Mouse (Mus musculus) neural tube, embryonic 12.5 days (tissue): ENCODE measurements around the gene Drd4. TPM values are rescaled to one million over a fixed set of nuclear protein-coding genes. Genes with fewer than 3 reads are reported as not detected.

ENCODE experiments used
- ATAC-seq: fragments of 200-750 bp; cut with Nextera tagmentation; 2 replicates; pipeline ENCODE4 v1.8.0; 2017; ENCODE audit warnings: low read depth, mild to moderate bottlenecking, moderate TSS enrichment, moderate library complexity; ENCODE audit not compliant: low FRiP score
- H3K27ac ChIP-seq: fragments of 300-500 bp; sonication (generic); 2 replicates; pipeline ENCODE4 v1.5.1; 2016
- H3K27me3 ChIP-seq: fragments of 300-500 bp; sonication (generic); replicated peaks from 2 replicates; pipeline ENCODE4 v1.6.1; 2016; ENCODE audit warnings: mild to moderate bottlenecking
- H3K36me3 ChIP-seq: fragments of 300-500 bp; sonication (generic); 2 replicates; pipeline ENCODE4 v1.6.1; 2016; ENCODE audit warnings: mild to moderate bottlenecking
- H3K4me1 ChIP-seq: fragments of 300-500 bp; sonication (generic); 2 replicates; pipeline ENCODE4 v1.6.1; 2016
- H3K4me2 ChIP-seq: fragments of 300-500 bp; sonication (generic); replicated peaks from 2 replicates; pipeline ENCODE4 v1.6.1; 2016; ENCODE audit warnings: mild to moderate bottlenecking
- H3K4me3 ChIP-seq: fragments of 300-500 bp; sonication (generic); 2 replicates; pipeline ENCODE4 v1.5.1; 2016
- H3K9ac ChIP-seq: fragments of 300-500 bp; sonication (generic); 2 replicates; pipeline ENCODE4 v1.6.1; 2016; ENCODE audit warnings: mild to moderate bottlenecking
- H3K9me3 ChIP-seq: fragments of 300-500 bp; sonication (generic); 2 replicates; pipeline ENCODE4 v1.6.1; 2016; ENCODE audit warnings: mild to moderate bottlenecking
- WGBS: fragments of 180-500 bp; shearing (Covaris S2); methylation state at CpG from one replicate; pipeline ENCODE4 v1.1.7; 2016; 5-methylcytosine and 5-hydroxymethylcytosine counted together
- polyA plus RNA-seq: library from polyadenylated mRNA; unstranded; fragments of >200 nt; fragmentation: Nextera tagmentation; extraction: Ambion mirVana; gene quantifications from 2 replicates; pipeline ENCODE4 v1.2.1, GENCODE M21; 2016

The Drd4 gene
- polyA plus RNA-seq, 1 experiment from 2014 or later, result 0.94 TPM

GRCm38 (mm10) chr7:141340476-141340875 lies 48.7 kb downstream of the Drd4 start:
- 83% methylated on average over 6 of the region's 6 CpGs for WGBS
- Histone ChIP-seq H3K4me3 (no peak overlapping the region), H3K27me3 (peaks cover 12% of the 10 kb centered on the region), H3K4me2 (no peak overlapping the region), H3K4me1 (peaks cover 9% of the 10 kb centered on the region), H3K27ac (no peak overlapping the region), H3K36me3 (peaks cover 8% of the 10 kb centered on the region; the same call in 1 of the 2 replicates), H3K9me3 (no peaks in the 10 kb centered on the region), H3K9ac (no peak overlapping the region)
- ATAC-seq, result no peak

GRCm38 (mm10) chr7:141341689-141342226 lies 50.0 kb downstream of the Drd4 start:
- 81% methylated on average over 10 of the region's 10 CpGs for WGBS
- no peak overlapping the region for H3K4me3 ChIP-seq
- no peak for ATAC-seq

GRCm38 (mm10) chr7:141343230-141343629 lies 51.4 kb downstream of the Drd4 start:
- H3K4me1 ChIP-seq, result peaks cover 9% of the 10 kb centered on the region
- H3K27ac ChIP-seq, result no peak overlapping the region
- no peak overlapping the region for H3K4me3 ChIP-seq
- ATAC-seq, result no peak
- 51% methylated on average over 2 of the region's 2 CpGs for WGBS
- H3K9me3 ChIP-seq, result no peaks in the 10 kb centered on the region
- no peaks in the 10 kb centered on the region for H3K36me3 ChIP-seq
- peaks cover 12% of the 10 kb centered on the region for H3K27me3 ChIP-seq
- H3K4me2 ChIP-seq, result no peak overlapping the region
- H3K9ac ChIP-seq, result no peak overlapping the region

More at GRCm38 (mm10) chr7:141341689-141342226, 50.0 kb downstream of the Drd4 start:
- no peak overlapping the region for H3K9ac ChIP-seq
- no peaks in the 10 kb centered on the region for H3K36me3 ChIP-seq
- peaks cover 9% of the 10 kb centered on the region for H3K4me1 ChIP-seq
- H3K27me3 ChIP-seq, result peaks cover 12% of the 10 kb centered on the region
- H3K4me2 ChIP-seq, result no peak overlapping the region
- H3K27ac ChIP-seq, result no peak overlapping the region
- no peaks in the 10 kb centered on the region for H3K9me3 ChIP-seq

GRCm38 (mm10) chr7:141343696-141344095 lies 51.9 kb downstream of the Drd4 start:
- Histone ChIP-seq H3K27me3 (peaks cover 8% of the 10 kb centered on the region), H3K4me2 (no peak overlapping the region), H3K9me3 (no peaks in the 10 kb centered on the region), H3K4me1 (peaks cover 5% of the 10 kb centered on the region), H3K27ac (no peak overlapping the region), H3K9ac (no peak overlapping the region), H3K4me3 (no peak overlapping the region), H3K36me3 (no peaks in the 10 kb centered on the region)
- WGBS, result 72% methylated on average over 7 of the region's 7 CpGs
- no peak for ATAC-seq

- Histone ChIP-seq H3K4me1 (no peaks in the 10 kb centered on the region), H3K9ac (no peak overlapping the region), H3K27me3 (no peaks in the 10 kb centered on the region), H3K9me3 (no peaks in the 10 kb centered on the region), H3K36me3 (no peaks in the 10 kb centered on the region), H3K27ac (no peak overlapping the region), H3K4me2 (no peak overlapping the region), H3K4me3 (no peak overlapping the region)
- WGBS, result 91% methylated on average over 5 of the region's 5 CpGs
- ATAC-seq, result no peak
Measured at GRCm38 (mm10) chr7:141344787-141345186, 53.0 kb downstream of the Drd4 start.

Other genes with a start within 250 kb of the Drd4 start
- 40.8 and 41.5 TPM in 2 replicates for gene B4galnt4, start 230.9 kb upstream of the Drd4 start, polyA plus RNA-seq
- gene Pkp3, start 213.8 kb upstream of the Drd4 start, polyA plus RNA-seq, result 1.6 and 3.1 TPM in 2 replicates
- gene Sigirr, start 191.4 kb upstream of the Drd4 start, polyA plus RNA-seq, result 1.6 and 2.3 TPM in 2 replicates
- 0.22 TPM in 1 of 2 replicates, not detected in the other for gene Ano9, start 174.2 kb upstream of the Drd4 start, polyA plus RNA-seq
- gene Ptdss2, start 169.6 kb upstream of the Drd4 start, polyA plus RNA-seq, result 74.7 and 79.8 TPM in 2 replicates
- 56.9 and 60.9 TPM in 2 replicates for gene Rnh1, start 119.1 kb upstream of the Drd4 start, polyA plus RNA-seq
- gene Hras, start 98.0 kb upstream of the Drd4 start, polyA plus RNA-seq, result 114 and 121 TPM in 2 replicates
- 11.2 TPM in 2 replicates for gene Lrrc56, start 97.8 kb upstream of the Drd4 start, polyA plus RNA-seq
- gene Lmntd2, start 77.9 kb upstream of the Drd4 start, polyA plus RNA-seq, result 2.5 and 3.8 TPM in 2 replicates
- 37.1 and 38.7 TPM in 2 replicates for gene Rassf7, start 76.1 kb upstream of the Drd4 start, polyA plus RNA-seq
- 88.0 and 92.7 TPM in 2 replicates for gene Phrf1, start 63.2 kb upstream of the Drd4 start, polyA plus RNA-seq
- gene Irf7, start 25.5 kb upstream of the Drd4 start, polyA plus RNA-seq, result 1.0 and 1.7 TPM in 2 replicates
- not detected in 2 replicates for gene Cdhr5, start 15.2 kb upstream of the Drd4 start, polyA plus RNA-seq
- gene Sct, start 12.9 kb upstream of the Drd4 start, polyA plus RNA-seq, result 4.5 and 7.1 TPM in 2 replicates
- 98.9 and 108 TPM in 2 replicates for gene Deaf1, start 35.7 kb downstream of the Drd4 start, polyA plus RNA-seq
- 60.9 and 62.5 TPM in 2 replicates for gene Tmem80, start 35.7 kb downstream of the Drd4 start, polyA plus RNA-seq
- 1.0 and 1.1 TPM in 2 replicates for gene Eps8l2, start 46.9 kb downstream of the Drd4 start, polyA plus RNA-seq
- gene Taldo1, start 100.2 kb downstream of the Drd4 start, polyA plus RNA-seq, result 366 and 377 TPM in 2 replicates
- gene Gatd1, start 122.1 kb downstream of the Drd4 start, polyA plus RNA-seq, result 50.5 and 51.5 TPM in 2 replicates
- 44.4 and 55.1 TPM in 2 replicates for gene Cend1, start 137.5 kb downstream of the Drd4 start, polyA plus RNA-seq
- gene Slc25a22, start 145.9 kb downstream of the Drd4 start, polyA plus RNA-seq, result 57.6 and 57.7 TPM in 2 replicates
- 8.4 and 9.8 TPM in 2 replicates for gene Pidd1, start 152.0 kb downstream of the Drd4 start, polyA plus RNA-seq
- gene Rplp2, start 155.4 kb downstream of the Drd4 start, polyA plus RNA-seq, result 803 and 881 TPM in 2 replicates
- 15.8 and 16.5 TPM in 2 replicates for gene Pnpla2, start 163.2 kb downstream of the Drd4 start, polyA plus RNA-seq
- gene Cracr2b, start 169.1 kb downstream of the Drd4 start, polyA plus RNA-seq, result 6.7 and 7.6 TPM in 2 replicates
- gene Cd151, start 175.4 kb downstream of the Drd4 start, polyA plus RNA-seq, result 20.6 and 22.7 TPM in 2 replicates
- 73.5 and 80.6 TPM in 2 replicates for gene Polr2l, start 183.1 kb downstream of the Drd4 start, polyA plus RNA-seq
- gene Tspan4, start 183.2 kb downstream of the Drd4 start, polyA plus RNA-seq, result 34.2 and 37.1 TPM in 2 replicates
- gene Chid1, start 247.9 kb downstream of the Drd4 start, polyA plus RNA-seq, result 31.7 and 33.7 TPM in 2 replicates